Mouse (Mus musculus) thymus, postnatal 14 days (tissue): Measurements from ENCODE around the gene Glud1.
"Not testable (repeated sequence)": the region's sequence is repeated elsewhere in the genome, so short reads cannot be mapped to it uniquely, and the experiment has no call there.

ENCODE experiments used
- DNase-seq: peaks from one replicate; pipeline ENCODE4 v3.0.0; 2021

Glud1 gene

DNA sequence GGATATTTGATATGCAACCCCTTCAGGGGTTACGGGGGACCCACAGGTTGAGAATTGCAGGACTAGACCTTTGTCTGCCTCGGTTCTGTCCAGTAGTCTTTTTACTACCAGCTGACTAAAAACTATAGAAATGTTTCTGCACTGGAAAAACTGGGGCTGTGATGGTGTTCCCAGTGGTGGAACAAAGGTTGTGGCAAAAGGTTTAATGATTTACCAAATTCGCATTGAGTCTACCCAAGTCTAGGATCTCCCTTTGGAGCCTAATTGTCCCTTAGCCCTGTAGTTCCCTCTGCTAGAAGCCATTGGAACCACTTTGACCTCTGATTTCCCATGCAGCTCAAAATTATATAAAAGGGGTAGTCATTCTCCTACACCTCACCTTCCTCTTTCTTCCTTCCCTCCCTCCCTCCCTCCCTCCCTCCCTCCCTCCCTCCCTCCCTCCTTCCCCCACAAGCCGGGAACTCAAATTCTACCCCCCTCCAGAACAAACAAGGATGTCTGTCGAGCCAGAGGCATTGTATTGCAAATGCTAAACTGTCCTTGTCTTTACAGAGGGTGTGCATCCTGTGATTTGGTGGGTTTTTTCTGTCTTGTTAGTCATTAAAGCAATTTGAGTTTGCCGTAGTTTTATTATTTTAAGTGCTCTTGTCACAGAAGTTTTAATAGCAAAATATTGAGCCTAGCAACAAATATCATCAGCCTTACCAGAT is 2.0 kb downstream of the Glud1 start:
- no peak for DNase-seq

- DNase-seq, result no peak
Measured at GRCm38 (mm10) chr14:34313612-34314011, 3.1 kb downstream of the Glud1 start.

DNA sequence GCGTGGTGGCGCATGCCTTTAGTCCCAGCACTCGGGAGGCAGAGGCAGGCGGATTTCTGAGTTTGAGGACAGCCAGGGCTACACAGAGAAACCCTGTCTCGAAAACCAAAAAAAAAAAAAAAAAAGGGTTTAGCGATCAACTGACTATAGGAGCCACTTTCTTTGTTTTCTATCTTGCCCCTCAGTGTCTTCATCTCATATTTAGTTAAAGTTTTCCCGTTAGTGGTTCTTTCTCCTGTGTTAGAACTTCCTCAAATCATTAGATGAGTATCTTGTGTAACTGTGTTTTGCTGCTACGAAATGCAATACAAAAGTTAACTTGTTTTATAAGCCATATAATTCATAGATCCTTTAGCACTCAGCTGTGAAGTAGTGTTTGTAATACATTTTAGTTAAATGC is 3.9 kb downstream of the Glud1 start:
- DNase-seq, result not testable (repeated sequence)

DNA sequence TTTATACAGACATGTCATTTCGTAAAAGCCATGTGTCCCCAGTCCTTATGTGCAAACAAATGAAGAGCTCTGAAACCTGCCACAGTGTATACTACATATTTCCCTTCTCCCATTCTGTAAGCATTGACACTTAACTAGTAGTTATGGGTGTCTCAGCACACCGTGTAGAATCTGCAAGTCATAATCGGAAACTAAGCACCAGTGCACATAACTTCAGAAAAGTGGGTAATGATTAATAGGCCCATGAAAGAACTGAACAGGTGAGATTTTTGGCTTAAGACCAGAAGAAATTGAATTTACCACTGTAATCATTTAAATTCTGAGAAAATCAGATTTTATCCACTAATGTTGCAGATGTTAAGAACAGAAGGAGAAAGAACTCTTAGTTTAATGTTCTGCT is 4.3 kb downstream of the Glud1 start:
- DNase-seq, result no peak

GRCm38 (mm10) chr14:34316346-34316745 is 5.8 kb downstream of the Glud1 start:
- no peak for DNase-seq

DNA sequence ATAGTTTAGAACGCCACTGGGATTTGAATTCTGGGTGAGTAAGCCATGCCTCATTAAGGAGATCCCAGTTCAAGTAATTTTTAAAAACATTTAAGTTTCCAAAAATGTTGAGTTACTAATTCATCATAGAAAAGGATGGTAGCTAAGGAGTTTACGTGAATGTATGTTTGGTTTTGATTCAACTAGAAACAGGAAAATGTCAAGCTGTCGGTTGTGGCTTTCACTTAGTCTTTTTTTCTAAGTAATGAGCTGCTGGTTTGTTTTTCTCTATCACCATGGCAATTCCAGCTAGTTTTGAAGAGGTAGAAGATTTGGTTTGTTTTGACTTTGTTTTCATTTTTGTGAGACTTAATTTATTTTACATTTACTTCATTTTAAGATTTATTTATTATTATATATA is 6.9 kb downstream of the Glud1 start:
- DNase-seq, result no peak

GRCm38 (mm10) chr14:34318113-34318512 is 7.6 kb downstream of the Glud1 start:
- no peak for DNase-seq

GRCm38 (mm10) chr14:34323576-34324085 is 13.1 kb downstream of the Glud1 start:
- DNase-seq, result no peak

DNA sequence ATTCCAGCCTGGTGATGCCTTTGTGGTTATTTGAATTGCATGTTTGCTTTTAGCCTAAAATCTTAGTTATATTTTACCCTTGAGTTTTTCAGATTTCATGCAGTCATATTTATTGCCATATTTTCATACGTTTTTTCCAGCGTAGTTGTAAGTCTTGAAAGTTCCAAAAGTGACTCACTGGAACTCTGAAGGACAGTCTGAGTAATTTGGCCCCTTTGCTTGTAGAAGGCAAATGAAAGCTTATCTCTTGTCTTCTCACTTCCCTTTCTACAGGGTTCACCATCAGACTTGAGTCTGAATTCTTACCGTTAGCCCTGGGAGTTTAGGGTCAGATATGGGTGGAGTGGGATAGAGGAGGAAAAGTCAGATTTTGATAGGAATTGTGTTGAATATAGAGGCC is 16.1 kb downstream of the Glud1 start:
- no peak for DNase-seq

DNA sequence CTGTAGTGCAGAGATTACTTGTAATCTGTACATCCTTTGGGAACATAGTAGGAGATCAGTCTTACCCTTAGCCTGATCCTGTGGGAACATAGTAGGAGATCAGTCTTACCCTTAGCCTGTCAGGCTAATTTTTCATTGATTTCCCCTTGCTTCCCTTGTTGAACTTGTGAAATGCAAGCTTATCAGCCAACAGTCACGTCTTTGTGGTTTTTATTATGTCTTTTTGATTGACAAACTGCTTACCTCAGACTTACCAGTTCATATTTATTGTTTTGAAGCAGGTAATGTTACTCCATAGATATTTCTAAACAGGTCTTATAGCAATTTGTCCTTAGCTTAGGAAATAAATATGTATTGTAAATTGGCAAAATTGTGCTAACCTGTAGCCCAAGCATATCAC is 17.1 kb downstream of the Glud1 start:
- no peak for DNase-seq

DNA sequence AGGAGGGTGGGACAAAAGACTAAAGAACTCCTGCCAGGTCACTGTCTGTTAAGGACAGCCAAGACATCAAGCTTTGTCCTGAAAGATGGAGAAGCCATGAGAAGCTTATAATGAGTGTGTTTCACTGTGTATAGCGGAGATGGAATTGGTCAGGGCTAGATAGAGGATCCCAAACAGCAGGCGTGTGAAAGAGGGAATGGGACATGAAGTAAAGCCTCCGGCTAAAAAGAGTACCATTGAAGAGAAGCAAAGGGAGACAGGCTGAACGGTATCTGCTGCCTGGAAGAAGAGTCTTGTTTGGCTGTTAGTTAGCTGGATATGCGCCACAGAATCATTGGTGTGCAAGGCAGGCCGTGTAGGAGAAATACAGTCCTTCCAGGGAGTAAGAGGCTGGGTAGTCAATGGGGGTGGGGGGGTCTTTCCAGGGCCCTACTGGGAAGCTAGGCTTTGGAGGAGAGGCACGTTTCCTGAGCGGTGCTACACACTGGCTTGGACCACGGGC is 20.2 kb downstream of the Glud1 start:
- DNase-seq, result no peak

- no peak for DNase-seq
Measured at GRCm38 (mm10) chr14:34331886-34332285, 21.4 kb downstream of the Glud1 start.

DNA sequence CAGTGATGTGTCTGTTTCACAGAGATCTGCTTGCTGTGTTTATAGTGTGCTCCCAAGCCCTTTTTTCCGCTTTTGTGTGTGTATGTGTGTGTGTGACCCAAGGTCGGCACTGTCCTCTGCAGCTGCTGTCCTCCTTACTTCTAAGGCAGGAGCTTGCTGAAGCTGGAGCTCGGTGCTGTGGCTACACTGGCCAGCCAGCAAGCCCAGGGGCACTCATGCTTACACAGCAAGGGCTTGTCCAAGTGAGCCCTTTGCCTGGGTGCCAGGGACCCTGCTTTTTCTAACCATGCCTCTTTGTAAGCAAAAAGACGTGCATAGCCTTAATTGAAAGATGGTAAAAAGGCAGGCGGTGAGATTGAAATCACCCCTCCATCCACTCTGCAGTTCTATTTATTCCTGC is 21.9 kb downstream of the Glud1 start:
- DNase-seq, result no peak

DNA sequence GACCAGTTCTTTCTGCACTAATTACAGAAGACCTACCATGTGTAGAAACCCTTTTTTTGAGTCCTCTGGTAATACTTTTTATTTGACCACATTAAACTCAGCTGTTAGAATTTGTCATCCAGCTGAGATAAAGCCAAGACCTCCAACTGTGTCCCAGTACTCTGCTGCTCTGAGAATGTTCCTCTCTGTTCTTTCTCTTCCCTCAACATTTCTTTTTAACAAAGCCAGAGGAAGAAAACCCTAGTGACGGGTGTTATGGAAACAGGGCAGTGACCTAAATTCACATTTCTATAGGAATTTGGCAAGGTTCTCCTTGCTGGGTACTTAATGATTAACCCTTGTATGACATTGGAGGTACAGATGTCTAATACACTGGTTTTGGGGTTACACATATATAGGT is 28.9 kb downstream of the Glud1 start:
- DNase-seq, result no peak

GRCm38 (mm10) chr14:34341993-34342392 is 31.5 kb downstream of the Glud1 start:
- DNase-seq, result no peak

DNA sequence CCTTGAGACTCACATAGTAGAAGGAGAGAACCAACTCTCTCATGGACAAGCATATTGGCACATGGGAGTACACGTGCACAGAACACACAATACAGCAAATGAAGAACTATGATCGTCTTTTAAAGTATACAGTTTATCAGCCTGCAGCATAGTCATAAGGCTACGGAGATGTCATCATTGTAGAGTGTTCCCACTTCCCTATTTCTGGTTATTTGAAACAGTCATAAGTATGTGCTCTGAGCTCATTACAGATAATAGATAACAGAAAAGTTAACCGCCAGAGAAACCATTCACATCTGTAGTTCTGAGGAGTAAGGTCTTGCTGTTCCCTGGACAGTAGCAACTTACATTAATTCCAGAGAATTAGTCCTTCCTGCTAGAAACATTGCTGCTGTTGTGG is 32.6 kb downstream of the Glud1 start:
- no peak for DNase-seq

DNA sequence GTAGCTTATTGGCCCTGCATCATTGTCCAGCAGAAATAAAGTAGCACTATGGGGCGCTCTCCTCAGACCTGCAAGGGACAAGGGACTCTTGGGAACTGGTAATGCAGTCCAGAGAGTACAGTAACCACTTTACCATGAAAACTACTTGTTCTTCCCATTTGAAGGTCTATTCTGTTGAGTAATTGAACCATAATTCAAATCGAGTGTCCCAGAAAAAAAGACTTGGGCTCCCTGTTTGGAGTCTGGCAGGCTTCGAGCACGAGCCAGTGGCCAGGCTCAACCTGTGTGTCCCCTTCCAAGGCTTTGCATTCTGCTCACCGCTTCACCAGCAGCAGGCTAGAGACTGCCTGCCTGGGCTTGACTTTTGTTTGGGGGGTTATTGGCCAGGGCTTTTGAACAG is 33.8 kb downstream of the Glud1 start:
- DNase-seq, result no peak

GRCm38 (mm10) chr14:34345771-34346566 is 35.4 kb downstream of the Glud1 start:
- DNase-seq, result no peak

- no peak for DNase-seq
Measured at GRCm38 (mm10) chr14:34347084-34347483, 36.6 kb downstream of the Glud1 start.

GRCm38 (mm10) chr14:34348301-34348700 is 37.8 kb downstream of the Glud1 start:
- no peak for DNase-seq

GRCm38 (mm10) chr14:34349007-34349406 is 38.5 kb downstream of the Glud1 start:
- DNase-seq, result no peak

DNA sequence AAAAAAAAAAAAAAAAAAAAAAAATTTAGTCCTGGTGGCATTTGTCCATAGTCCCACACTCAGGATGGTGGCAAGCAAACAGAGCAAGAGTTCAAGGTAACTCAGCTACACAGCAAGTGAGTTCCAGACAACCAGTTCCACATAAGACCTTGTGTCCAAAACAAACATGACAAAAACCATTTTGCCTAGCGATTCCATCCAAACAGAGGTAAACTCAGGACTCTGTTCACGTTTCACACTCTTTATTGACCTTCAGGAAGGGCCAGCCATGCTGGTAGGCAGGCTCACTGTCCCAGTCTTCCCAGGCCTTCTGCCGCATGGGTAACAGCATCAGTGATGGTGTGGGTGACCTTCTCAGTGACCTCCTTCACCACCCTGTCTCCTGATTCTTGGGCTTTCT is 41.1 kb downstream of the Glud1 start:
- DNase-seq, result no peak

DNA sequence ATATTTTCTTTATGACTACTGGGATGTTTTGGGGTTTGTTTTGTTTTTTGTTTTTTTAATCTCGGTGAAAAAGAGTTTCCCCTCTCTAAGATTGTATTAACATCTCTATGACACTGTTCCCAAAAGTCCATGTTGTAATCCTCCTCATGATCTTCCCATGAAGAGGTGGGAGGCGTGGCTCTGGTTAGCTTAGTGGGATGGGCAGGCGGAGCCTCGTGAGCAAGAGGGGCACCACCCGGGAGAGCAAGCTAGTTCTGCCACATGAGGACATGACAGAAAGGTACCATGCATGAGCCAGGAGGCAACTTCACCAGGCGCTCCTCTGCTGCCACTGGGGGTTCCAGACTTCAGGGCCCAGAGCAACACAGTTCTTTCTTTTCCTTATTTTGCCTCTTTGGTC is 42.0 kb downstream of the Glud1 start:
- DNase-seq, result no peak

GRCm38 (mm10) chr14:34353326-34353725 is 42.8 kb downstream of the Glud1 start:
- DNase-seq, result no peak
